Mouse (Mus musculus): ENCODE measurements at regions not wholly inside any gene's neighbourhood (a gene's known extent, or its start where the extent isn't known, plus 50 kb on each side); places are given as distances from the start of the nearest gene placed in this dataset.

DNA sequence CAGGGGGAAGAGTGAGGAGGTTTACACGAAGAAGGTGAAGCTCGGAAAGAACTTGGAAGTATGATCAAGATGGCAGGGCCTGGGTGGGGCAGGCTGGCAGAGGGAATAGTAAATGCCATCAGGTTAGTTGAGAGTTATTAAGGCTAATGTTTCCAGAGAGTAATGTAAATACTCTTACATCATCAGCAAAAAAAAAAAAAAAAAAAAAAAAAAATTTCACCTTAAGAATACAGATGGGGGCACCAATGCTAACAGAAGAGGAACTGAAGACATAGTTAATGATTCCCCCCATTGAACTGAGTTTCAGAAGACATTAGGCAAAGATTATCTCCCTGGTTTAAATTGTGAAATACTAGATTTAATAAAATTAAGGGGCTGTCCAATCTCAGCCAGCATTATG lies 174.7 kb downstream of the Pou4f1 start:
- TF ChIP-seq CTCF (IDR thresholded peaks at IDR 0.05; ENCODE audit: insufficient read depth, low read length) (no peak), POLR2A (IDR thresholded peaks at IDR 0.05; ENCODE audit: borderline replicate concordance, extremely low read depth, low read depth, low read length) (no peak)
